Mouse (Mus musculus) limb, embryonic 13.5 days (tissue): ENCODE data around the gene Slc25a20. TPM values are rescaled to one million over a fixed set of nuclear protein-coding genes. Genes with fewer than 3 reads are reported as not detected.
"Not testable (repeated sequence)": the region's sequence is repeated elsewhere in the genome, so short reads cannot be mapped to it uniquely, and the experiment has no call there.

Experiments
- ATAC-seq: fragments of 200-750 bp; cut with Nextera tagmentation; 2 replicates; pipeline ENCODE4 v1.8.0; 2017; ENCODE audit warnings: low read depth, moderate number of reproducible peaks, moderate TSS enrichment; ENCODE audit not compliant: low FRiP score
- H3K27ac ChIP-seq: fragments of 300-500 bp; sonication (generic); 2 replicates; pipeline ENCODE4 v1.5.1; 2015; ENCODE audit warnings: inconsistent platforms, mild to moderate bottlenecking, moderate library complexity
- H3K27me3 ChIP-seq: fragments of 300-500 bp; sonication (generic); 2 replicates; pipeline ENCODE4 v1.6.1; 2015; ENCODE audit warnings: mild to moderate bottlenecking, inconsistent platforms
- H3K36me3 ChIP-seq: fragments of 300-500 bp; sonication (generic); 2 replicates; pipeline ENCODE4 v1.6.1; 2015; ENCODE audit warnings: inconsistent platforms, mild to moderate bottlenecking, moderate library complexity
- H3K4me1 ChIP-seq: fragments of 300-500 bp; sonication (generic); 2 replicates; pipeline ENCODE4 v1.6.1; 2015; ENCODE audit warnings: inconsistent platforms
- H3K4me2 ChIP-seq: fragments of 300-500 bp; sonication (generic); replicated peaks from 2 replicates; pipeline ENCODE4 v1.6.1; 2015; ENCODE audit warnings: inconsistent platforms, mild to moderate bottlenecking, moderate library complexity
- H3K4me3 ChIP-seq: fragments of 300-500 bp; sonication (generic); 2 replicates; pipeline ENCODE4 v1.5.1; 2015; ENCODE audit warnings: moderate library complexity, mild to moderate bottlenecking, inconsistent platforms
- H3K9ac ChIP-seq: fragments of 300-500 bp; sonication (generic); 2 replicates; pipeline ENCODE4 v1.6.1; 2015; ENCODE audit warnings: mild to moderate bottlenecking, inconsistent platforms
- H3K9me3 ChIP-seq: fragments of 300-500 bp; sonication (generic); 2 replicates; pipeline ENCODE4 v1.6.1; 2016; ENCODE audit warnings: inconsistent platforms
- WGBS: fragments of 180-500 bp; shearing (Covaris S2); methylation state at CpG from one replicate; pipeline ENCODE4 v1.1.7; 2015; 5-methylcytosine and 5-hydroxymethylcytosine counted together
- polyA plus RNA-seq: library from polyadenylated mRNA; unstranded; fragments of >200 nt; fragmentation: Nextera tagmentation; extraction: Ambion mirVana; gene quantifications from 2 replicates; pipeline ENCODE4 v1.2.1, GENCODE M21; 2015

Slc25a20 gene
- polyA plus RNA-seq, 1 experiment from 2014 or later: 45.7 TPM

- Histone ChIP-seq H3K27ac (peak within 1 kb of the TSS; percentile 86), H3K9me3 (no peaks in the 10 kb centered on the region), H3K27me3 (no peaks in the 10 kb centered on the region), H3K4me3 (peak within 1 kb of the TSS; percentile 98), H3K4me2 (peak within 1 kb of the TSS; percentile 80), H3K36me3 (peaks cover 10% of the 10 kb centered on the region), H3K4me1 (peaks cover 17% of the 10 kb centered on the region), H3K9ac (peak within 1 kb of the TSS; percentile 92)
- peak; percentile 99 for ATAC-seq
- whole genome bisulfite sequencing: under 1% methylated on average over 107 of the region's 112 CpGs
Measured at GRCm38 (mm10) chr9:108648611-108649560, 13.0 kb upstream of the Slc25a20 start, which contains the start of gene Arih2. Gene Arih2 (minus strand): TSS chr9:108649386.

GRCm38 (mm10) chr9:108649561-108650440 is 12.1 kb upstream of the Slc25a20 start:
- Histone ChIP-seq H3K27me3 (no peaks in the 10 kb centered on the region), H3K4me2 (peak overlapping the region; percentile 80), H3K9ac (peak overlapping the region; percentile 92), H3K4me3 (peak overlapping the region; percentile 98), H3K27ac (peak overlapping the region; percentile 86), H3K4me1 (peaks cover 17% of the 10 kb centered on the region), H3K36me3 (peaks cover 10% of the 10 kb centered on the region), H3K9me3 (no peaks in the 10 kb centered on the region)
- 34% methylated on average over 29 of the region's 29 CpGs for WGBS
- ATAC-seq: no peak

- Histone ChIP-seq H3K9me3 (no peaks in the 10 kb centered on the region), H3K4me3 (no peak overlapping the region), H3K4me2 (no peak overlapping the region), H3K36me3 (no peaks in the 10 kb centered on the region), H3K9ac (no peak overlapping the region), H3K27me3 (no peaks in the 10 kb centered on the region), H3K4me1 (peaks cover 5% of the 10 kb centered on the region), H3K27ac (no peak overlapping the region)
- no peak for ATAC-seq
- 83% methylated on average over 10 of the region's 10 CpGs for whole genome bisulfite sequencing
Measured at GRCm38 (mm10) chr9:108654566-108655464, 7.1 kb upstream of the Slc25a20 start.

GRCm38 (mm10) chr9:108655865-108656264 is 6.0 kb upstream of the Slc25a20 start:
- not testable (repeated sequence) for H3K9me3 ChIP-seq, H3K4me3 ChIP-seq, H3K27me3 ChIP-seq, ATAC-seq, H3K4me1 ChIP-seq, H3K36me3 ChIP-seq, H3K4me2 ChIP-seq, H3K27ac ChIP-seq, H3K9ac ChIP-seq
- 81% methylated on average over 7 of the region's 7 CpGs for WGBS

GRCm38 (mm10) chr9:108662660-108663059 is 772 bp downstream of the Slc25a20 start:
- H3K27ac ChIP-seq: no peak overlapping the region
- WGBS: 46% methylated on average over 6 of the region's 6 CpGs
- H3K4me3 ChIP-seq: peak overlapping the region; percentile 65
- H3K4me1 ChIP-seq: peaks cover 11% of the 10 kb centered on the region
- H3K36me3 ChIP-seq: no peaks in the 10 kb centered on the region; the same call in 1 of the 2 replicates
- no peak for ATAC-seq
- H3K27me3 ChIP-seq: no peaks in the 10 kb centered on the region
- peak overlapping the region; percentile 65 for H3K9ac ChIP-seq
- H3K9me3 ChIP-seq: no peaks in the 10 kb centered on the region
- peak overlapping the region; percentile 71 for H3K4me2 ChIP-seq

- WGBS: 62% methylated on average over 8 of the region's 8 CpGs
- ATAC-seq: no peak
Measured at GRCm38 (mm10) chr9:108669875-108670274, 8.0 kb downstream of the Slc25a20 start.

GRCm38 (mm10) chr9:108673151-108673550 is 11.3 kb downstream of the Slc25a20 start:
- H3K36me3 ChIP-seq: peaks cover 55% of the 10 kb centered on the region
- 42% methylated on average over 2 of the region's 2 CpGs for WGBS
- no peak overlapping the region for H3K9ac ChIP-seq
- ATAC-seq: no peak
- H3K4me3 ChIP-seq: no peak overlapping the region
- no peak overlapping the region for H3K27ac ChIP-seq
- no peaks in the 10 kb centered on the region for H3K27me3 ChIP-seq
- no peaks in the 10 kb centered on the region for H3K4me1 ChIP-seq
- no peaks in the 10 kb centered on the region for H3K9me3 ChIP-seq
- no peak overlapping the region for H3K4me2 ChIP-seq

More at GRCm38 (mm10) chr9:108669875-108670274, 8.0 kb downstream of the Slc25a20 start:
- Histone ChIP-seq H3K27ac (no peak overlapping the region), H3K9me3 (no peaks in the 10 kb centered on the region), H3K27me3 (no peaks in the 10 kb centered on the region), H3K4me1 (no peaks in the 10 kb centered on the region), H3K36me3 (peaks cover 40% of the 10 kb centered on the region), H3K4me3 (no peak overlapping the region), H3K9ac (no peak overlapping the region), H3K4me2 (no peak overlapping the region)

- Histone ChIP-seq H3K9me3 (no peaks in the 10 kb centered on the region), H3K27me3 (no peaks in the 10 kb centered on the region), H3K9ac (no peak overlapping the region), H3K36me3 (peaks cover 69% of the 10 kb centered on the region), H3K27ac (no peak overlapping the region), H3K4me3 (no peak overlapping the region), H3K4me1 (no peaks in the 10 kb centered on the region), H3K4me2 (no peak overlapping the region)
- 92% methylated on average over 15 of the region's 15 CpGs for WGBS
- ATAC-seq: no peak
Measured at GRCm38 (mm10) chr9:108680026-108680425, 18.1 kb downstream of the Slc25a20 start.

DNA sequence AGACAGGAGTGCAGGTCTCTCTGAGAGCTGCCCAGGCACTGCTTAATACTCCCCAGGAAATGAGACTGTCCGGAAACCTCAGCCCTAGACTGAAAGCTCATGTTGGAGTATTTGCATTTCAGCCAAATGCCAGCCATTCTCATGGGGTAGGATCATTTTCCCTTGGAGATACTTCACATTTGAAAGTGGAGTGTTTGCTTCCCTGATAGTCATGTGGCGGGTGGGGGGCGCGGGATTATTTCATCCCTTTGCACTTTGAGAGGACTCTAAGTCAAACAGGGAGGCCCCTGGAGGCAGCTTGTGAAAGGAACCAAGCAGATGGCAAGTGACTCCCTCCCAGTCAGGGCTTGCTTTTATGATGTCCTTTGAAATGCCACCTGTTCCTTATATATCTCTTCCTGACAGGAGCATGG is 24.6 kb downstream of the Slc25a20 start:
- H3K27me3 ChIP-seq: no peaks in the 10 kb centered on the region
- H3K9me3 ChIP-seq: no peaks in the 10 kb centered on the region
- no peak overlapping the region for H3K4me2 ChIP-seq
- 22% methylated on average over 4 of the region's 4 CpGs for WGBS
- peaks cover 3% of the 10 kb centered on the region for H3K4me1 ChIP-seq
- no peak overlapping the region for H3K4me3 ChIP-seq
- H3K9ac ChIP-seq: no peak overlapping the region
- peaks cover 35% of the 10 kb centered on the region for H3K36me3 ChIP-seq
- 0 out of 2 replicates have a peak, but pooled peaks have one; percentile 44 for ATAC-seq
- no peak overlapping the region for H3K27ac ChIP-seq

- Histone ChIP-seq H3K36me3 (peaks cover 31% of the 10 kb centered on the region), H3K4me3 (no peak overlapping the region), H3K27me3 (no peaks in the 10 kb centered on the region), H3K4me2 (no peak overlapping the region), H3K9ac (no peak overlapping the region), H3K27ac (no peak overlapping the region), H3K9me3 (no peaks in the 10 kb centered on the region), H3K4me1 (peaks cover 6% of the 10 kb centered on the region)
- ATAC-seq: no peak
- WGBS: 80% methylated on average over 6 of the region's 6 CpGs
Measured at GRCm38 (mm10) chr9:108687181-108687580, 25.3 kb downstream of the Slc25a20 start.

DNA sequence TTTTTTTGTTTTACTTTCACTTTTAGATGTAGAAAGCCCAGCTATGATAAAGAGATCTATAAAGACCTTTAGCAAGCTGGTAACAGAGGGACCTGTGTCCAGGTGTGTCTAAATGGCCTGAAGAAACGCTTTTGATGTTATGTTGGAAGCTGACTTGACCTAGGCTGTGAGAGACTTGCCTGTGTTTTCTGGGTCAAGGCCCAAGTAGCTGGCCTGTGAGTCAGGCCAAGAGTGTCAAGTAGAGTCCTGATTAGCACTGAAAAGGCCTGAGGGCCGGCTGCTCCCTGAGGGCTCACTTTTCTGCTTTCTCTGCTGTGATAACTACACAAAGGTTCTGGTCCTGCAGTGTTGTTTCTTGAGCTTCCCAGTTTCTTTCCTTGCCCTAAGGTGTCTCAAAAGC is 25.8 kb downstream of the Slc25a20 start:
- H3K9ac ChIP-seq: no peak overlapping the region
- H3K27me3 ChIP-seq: no peaks in the 10 kb centered on the region
- no peak overlapping the region for H3K27ac ChIP-seq
- H3K9me3 ChIP-seq: no peaks in the 10 kb centered on the region
- H3K36me3 ChIP-seq: peaks cover 26% of the 10 kb centered on the region
- H3K4me3 ChIP-seq: no peak overlapping the region
- no peak for ATAC-seq
- WGBS: 75% methylated on average over 2 of the region's 2 CpGs
- H3K4me1 ChIP-seq: peaks cover 6% of the 10 kb centered on the region
- no peak overlapping the region for H3K4me2 ChIP-seq
